Mouse (Mus musculus) layer of hippocampus, adult 11-12 months (tissue): ENCODE measurements around the gene Mnt.

Source experiments
- DNase-seq: peaks from one replicate; pipeline ENCODE4 v3.0.0; 2022; ENCODE audit warnings: low spot score

Gene Mnt

GRCm38 (mm10) chr11:74831606-74832451 lies 1.1 kb downstream of the Mnt start:
- peak; percentile 98 for DNase-seq

DNA sequence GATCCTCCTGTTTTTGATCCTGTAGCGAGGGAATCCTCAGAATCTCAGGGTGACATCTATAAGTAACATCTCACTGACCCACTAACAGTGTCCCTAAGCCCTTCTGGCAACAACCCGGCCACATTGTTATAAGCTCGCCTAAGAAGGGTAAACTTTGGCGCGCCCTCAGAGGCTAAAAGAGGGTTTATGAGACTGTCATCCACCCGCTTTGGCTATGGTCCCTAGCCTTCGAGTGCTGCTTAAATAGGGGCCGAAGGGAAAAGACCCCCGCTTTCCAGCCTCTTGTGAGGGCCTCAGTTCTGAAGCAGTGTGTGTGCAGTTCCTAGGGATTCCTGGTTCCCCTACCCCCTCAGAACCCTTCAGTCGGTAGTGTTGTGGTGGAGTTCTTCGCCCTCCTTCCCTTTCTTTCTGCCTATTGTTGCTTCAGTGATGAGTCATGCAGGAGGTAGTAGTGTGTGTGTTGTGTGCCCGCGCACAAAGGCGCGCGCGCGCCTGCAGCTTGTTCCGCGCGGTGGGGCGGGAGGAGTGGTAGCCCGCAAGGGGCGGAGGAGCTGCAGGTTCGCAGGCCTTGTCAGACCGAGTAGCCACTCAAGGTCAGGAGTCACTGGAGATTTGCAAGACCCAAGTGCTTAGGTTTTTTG lies 1.9 kb downstream of the Mnt start:
- peak; percentile 63 for DNase-seq

DNA sequence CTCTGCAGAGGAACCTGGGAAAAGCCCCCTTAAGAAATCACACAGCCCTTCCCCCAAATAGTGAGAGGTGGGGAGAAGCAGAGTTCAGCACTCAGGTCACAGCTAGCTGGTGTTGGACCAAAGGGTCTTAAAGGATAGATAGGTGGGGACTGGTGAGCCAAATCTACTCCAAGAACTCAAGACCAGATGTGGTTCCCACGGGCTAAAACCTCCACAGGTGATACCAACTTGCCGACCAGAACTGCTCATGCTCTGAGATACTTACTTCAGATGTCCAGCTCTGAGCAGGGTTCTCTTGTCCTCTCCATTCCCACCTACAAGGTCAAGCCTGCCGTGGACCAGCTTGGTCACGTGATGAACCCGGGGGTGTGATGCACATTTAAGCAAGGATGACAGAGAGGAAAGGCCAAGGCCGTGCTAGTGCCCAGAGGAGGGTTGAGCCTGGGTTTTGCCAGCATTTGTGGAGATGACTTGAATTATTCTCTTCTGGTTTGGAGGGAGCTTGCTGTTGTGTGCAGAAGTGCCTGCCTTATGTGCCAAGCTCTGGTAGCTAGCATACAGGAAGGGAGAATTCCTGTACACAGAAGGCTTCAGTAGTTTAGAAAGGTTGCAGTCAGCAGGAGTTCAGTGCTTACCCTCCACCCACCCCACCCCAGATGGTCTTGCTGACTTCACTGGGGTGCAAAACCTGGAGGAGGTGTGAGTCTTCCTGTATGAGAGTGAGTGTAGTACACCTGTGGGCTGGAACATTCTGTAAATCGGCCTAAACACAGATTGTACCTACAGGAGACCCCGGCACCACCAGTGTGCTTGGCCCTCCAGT lies 3.0 kb downstream of the Mnt start:
- peak; percentile 12 for DNase-seq

DNA sequence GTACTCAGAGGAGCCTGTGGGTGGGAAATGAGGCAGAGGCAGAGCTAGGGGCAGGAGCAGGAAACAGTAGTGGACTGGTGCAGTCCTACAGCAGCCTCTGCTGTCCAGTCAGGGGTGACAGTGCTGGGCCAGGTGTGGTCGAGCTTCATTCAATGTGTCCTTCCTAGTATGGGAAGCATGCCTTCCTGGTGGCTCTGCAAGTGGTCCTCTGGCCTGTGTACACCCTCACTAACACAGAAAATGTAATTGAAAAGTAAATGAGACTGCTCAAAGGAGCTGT lies 3.6 kb downstream of the Mnt start:
- DNase-seq: no peak

DNA sequence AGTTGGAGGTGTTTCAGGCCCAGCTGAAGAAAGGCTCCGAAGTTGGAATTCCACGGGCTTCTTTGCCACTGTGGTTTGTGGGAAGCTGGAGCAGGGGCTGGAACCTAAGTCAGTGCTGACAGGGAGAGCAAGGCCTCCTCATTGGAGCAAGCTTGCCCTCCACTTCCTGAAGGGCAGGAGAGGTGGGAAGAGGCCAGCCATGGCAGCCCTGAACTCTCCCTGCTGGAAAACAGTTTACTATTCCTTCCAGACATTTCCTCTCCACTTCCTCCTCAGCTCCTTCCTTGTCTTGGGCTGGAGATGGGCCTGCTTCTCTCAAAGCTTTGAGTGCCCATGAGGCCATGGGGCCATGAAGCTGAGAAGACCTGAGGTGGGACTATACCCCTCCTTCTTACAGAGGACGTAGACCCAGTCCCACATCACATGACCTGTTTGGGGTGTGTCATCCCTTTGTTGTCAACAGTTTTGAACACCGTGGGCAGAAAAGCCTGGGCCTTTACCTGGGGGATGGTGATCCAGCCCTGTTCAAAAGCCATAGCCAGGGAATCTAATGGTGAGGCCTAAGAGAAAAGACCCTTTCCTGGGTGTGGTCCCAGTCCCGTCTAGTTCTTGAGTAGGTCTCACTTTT lies 4.0 kb downstream of the Mnt start:
- DNase-seq: no peak

DNA sequence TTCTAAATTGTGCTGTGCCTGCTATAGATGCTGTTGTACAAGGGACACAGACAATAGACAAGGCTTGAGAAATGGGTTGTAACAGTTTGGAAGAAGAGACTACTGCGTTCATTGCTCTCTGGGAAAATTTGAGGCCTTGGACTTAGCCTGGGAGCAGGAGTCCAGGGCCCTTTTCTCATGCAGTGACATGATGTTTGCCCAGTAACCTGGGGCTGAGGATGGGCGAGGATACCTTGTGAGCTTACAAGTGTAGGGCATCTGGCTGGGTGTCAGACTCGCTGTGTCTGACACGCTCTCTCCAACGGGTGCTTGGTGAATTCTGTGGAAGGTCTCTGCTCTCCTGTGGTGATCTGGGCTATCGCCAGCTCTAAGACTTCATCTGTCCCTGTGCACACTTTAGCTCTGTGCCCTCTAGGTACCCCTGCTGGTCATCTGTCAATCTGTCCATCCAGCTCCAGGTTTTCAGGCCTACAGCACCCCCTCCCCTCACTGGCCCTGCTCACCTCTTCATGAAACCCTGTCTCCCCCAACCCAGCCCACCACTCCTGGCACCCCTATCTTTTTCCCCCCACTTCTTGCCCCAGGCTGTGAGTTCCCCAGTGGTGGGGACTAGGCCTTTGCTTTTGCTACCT lies 5.0 kb downstream of the Mnt start:
- DNase-seq: peak; percentile 7

DNA sequence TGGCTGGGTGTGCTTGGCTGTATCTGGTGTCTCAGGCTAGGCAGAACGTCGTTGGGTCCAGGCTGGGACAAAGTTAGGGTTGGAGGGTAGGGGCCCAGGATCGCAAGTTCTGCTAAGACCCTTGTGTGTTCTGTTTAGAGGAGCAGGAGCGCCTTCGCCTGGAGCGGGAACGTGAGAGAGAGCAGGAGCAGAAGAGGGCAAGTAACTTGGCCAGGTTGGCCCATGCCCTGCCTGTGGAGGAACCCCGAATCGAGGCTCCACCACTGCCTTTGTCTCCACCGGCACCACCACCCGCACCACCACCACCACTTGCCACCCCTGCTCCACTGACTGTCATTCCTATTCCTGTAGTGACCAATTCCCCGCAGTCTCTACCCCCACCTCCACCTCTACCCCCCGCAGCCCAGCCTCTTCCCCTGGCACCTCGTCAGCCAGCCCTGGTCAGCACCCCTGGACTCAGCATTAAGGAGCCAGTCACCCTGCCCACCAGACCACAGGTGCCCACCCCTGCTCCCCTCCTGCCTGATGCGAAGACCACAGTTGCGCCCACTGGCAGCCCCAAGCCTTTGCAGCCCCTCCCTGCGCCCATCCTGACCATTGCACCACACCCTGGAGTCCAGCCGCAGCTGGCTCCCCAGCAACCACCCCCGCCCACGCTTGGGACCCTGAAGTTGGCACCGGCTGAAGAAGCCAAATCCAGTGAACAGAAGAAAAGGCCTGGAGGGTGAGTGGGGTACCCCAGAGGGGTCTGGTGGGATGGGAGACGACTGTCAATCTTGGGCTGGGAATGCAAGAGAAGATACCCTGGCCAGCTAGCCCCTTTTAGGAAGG lies 5.7 kb downstream of the Mnt start:
- DNase-seq: peak; percentile 30

DNA sequence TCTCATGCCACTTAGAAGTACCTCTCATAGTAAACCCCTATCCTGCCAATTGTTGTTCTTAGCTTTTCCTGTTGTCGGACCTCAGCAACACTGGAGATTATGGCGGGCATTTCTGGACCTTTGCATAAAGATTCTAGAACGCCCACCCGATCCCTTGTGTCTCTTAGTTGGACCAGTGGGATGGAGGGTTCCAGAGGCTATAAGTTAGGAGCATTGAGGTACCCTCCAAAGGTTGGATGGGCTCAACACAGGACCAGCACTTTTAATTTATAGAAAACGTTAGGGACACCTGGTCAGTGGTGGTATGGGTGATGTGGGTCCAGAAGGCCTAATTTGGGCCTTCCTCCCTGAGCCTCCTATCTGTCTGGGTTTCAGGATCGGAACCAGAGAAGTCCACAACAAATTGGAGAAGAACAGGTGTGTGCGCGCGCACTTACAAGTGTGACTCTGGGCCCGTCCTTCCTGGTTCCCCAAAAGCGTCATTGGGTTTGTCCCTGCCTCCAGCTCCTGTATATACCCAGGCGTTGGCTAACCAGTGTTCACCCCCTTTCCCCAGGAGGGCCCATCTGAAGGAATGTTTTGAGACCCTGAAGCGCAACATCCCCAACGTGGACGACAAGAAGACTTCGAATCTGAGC lies 6.5 kb downstream of the Mnt start:
- DNase-seq: peak; percentile 17

- DNase-seq: peak; percentile 93
These were observed 7.1 kb downstream of the Mnt start for GRCm38 (mm10) chr11:74837694-74838431.

DNA sequence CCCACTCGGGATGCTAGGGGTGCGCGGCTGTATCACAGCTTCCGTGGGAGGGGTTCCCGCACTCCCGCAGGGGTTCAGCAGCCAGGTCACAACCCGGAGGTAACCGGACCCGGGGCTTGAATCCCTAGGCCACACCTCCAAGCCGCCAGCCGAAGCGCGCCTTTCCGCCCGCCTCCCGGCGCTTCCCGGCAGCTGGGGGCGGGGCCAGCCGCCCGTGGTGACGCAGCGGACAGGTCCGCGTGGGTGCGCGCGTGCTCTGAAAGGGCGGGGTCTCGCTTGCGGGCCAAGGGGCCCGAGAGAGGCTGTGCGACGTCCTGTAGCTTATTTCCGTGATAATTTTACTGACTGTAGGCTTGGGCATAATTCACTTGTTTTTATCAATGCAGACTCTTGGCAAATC lies 7.7 kb downstream of the Mnt start:
- peak; percentile 92 for DNase-seq

DNA sequence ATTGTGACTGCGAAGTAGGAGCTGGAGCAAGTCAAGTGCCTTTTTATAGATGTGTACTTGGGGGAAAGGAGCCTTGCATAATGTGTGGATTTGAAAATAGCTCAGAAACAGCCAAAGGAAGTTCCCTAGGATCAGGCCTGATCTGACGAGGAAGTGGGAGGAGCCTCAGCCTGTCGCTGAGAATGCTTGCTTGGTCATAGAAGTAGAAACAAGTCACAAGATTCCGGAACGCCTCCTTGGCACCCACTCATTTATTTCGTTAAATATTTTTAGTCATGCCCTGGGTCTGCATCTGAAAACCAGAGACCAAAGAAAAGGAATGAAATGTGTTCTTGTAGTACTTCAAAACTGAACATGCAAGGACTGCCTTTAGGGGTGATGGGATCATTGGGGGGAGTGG lies 8.3 kb downstream of the Mnt start:
- peak; percentile 74 for DNase-seq

DNA sequence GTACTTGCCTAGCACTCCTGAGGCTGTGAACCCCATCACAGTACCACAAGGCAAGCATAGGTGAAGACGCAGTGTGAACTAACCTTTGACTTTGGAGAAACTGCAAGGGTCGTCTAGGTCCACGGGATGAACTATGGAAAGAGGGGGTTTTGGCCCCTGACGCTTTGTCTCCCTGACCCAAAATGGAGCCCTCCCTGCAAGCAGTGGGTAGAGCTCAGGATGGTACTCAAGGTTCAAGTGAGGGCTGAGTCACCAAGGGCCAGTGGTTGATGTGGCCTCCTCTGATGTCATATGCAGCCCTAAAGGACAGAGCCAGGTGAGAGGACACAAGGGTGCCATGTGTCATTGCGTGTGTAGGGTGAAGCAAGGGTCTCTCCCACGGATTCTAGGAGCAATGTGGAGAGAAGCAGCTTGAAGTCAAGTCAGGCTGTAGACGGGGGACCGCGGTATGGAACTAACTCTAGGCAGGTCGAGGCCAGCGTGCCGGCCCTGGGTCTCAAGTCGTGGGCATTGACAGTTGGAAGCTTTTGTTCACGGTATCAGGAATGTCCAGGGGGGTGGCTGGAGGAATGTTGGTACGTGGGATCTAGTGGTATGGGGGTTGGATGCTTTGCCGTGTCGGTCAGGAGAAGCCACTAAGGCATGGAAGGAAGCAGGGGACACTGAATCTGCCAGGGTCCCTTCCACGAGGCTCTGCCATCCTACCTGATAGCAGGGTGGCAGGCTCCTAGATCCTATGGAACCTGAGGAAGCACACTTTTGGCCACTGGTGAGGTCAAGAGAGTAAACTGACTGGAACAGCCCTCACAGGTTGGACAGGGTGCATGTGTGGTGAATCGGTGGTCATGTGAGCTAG lies 9.4 kb downstream of the Mnt start:
- DNase-seq: no peak

DNA sequence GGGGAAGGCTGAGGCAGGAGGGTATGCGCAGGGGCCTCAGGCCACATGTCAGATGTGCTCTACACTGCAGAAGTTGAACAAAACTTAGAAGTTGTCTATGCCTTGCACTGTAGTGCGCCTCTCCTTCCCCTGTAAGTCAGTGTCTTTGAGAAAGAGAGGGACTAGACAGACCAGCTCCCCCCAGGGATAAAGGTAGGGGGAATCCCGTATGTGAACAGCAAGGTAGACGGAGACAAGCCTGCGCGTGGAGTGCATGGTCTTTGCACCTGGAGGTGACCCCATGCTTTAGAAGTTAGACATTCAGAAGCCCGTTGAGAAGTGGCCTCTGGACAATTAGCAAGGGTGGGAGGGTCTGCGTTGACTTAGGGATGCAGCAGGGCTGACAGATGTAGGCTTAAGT lies 10.0 kb downstream of the Mnt start:
- no peak for DNase-seq

- no peak for DNase-seq
These were observed 10.6 kb downstream of the Mnt start for GRCm38 (mm10) chr11:74841366-74841765.

DNA sequence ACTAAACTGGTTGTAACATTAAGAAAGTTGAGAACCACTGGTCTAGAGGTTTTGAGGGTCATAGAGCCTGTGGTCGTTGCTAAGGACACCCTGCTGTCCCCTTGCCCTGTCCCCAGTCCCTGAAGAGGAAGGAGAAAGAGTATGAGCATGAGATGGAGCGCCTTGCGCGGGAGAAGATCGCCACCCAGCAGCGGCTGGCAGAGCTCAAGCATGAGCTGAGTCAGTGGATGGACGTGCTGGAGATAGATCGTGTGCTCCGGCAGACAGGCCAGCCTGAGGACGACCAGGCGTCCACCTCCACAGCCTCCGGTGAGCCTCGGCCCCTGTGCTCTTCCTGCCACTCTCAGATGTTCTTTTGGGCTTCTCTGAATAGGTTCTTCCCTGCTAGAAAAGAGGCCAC lies 11.3 kb downstream of the Mnt start:
- no peak for DNase-seq

DNA sequence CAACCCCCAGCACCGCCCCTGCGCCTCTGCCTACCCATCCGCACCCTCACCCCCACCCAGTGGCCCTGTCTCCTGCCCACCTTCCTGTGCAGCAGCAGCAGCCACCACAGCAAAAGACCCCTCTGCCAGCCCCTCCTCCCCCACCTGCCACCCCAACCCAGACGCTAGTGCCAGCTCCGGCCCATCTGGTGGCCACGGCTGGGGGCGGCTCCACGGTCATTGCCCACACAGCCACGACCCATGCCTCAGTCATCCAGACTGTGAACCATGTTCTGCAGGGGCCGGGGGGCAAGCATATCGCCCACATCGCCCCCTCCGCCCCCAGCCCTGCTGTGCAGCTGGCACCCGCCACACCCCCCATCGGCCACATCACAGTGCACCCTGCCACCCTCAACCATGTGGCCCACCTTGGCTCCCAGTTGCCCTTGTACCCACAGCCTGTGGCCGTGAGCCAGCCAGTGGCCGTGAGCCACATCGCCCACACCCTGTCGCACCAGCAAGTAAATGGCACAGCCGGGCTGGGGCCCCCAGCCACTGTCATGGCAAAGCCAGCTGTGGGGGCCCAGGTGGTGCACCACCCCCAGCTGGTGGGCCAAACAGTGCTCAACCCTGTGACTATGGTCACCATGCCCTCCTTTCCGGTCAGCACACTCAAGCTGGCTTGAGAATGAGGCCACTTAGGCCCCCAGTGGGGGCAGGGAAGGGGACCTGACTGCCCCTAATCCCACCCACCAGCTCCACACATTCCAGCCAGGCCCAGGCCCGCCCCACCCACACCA lies 12.1 kb downstream of the Mnt start:
- DNase-seq: no peak

DNA sequence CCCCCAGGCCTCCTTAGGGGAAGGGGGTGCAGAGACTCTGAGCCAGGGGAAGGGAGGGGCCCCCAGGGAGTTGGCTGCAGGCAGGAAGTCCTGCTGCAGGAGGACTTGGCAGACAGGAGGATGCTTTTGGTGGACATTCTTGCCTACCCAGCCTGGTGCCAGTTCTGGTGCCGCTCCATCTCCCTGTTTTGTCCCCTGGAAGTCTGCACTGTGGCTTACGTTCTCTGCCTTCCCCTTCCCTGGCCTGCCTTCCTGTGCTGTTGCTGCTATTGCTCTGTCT lies 12.7 kb downstream of the Mnt start:
- DNase-seq: no peak

DNA sequence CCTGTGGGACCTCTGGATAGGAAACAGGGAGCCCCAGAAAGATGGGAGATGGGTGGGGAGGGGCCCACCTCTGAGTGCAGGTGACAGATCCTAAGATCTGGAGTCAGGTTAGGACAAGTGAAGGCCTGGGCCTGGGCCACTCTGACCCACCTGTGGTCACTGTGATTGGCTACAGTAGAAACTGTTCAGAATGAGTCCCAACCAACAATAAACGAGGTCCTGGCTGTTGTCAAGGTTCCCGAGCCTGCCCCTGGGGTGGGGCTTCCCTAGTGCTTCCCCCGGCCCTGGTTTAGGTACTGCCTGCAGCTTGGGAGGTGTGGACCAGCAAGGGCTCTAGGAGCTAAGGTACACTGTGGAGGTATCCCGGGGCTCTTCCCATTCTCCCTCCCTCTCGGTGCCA lies 13.0 kb downstream of the Mnt start:
- DNase-seq: no peak

GRCm38 (mm10) chr11:74845784-74846183 lies 15.1 kb downstream of the Mnt start:
- DNase-seq: no peak
